Mouse (Mus musculus): ENCODE data around the gene Ugt1a6b. TPM values are rescaled to one million over a fixed set of nuclear protein-coding genes. Genes with fewer than 3 reads are reported as not detected.

Ugt1a6b gene
- polyA plus RNA-seq, 1 experiment from 2014 or later: not detected

DNA sequence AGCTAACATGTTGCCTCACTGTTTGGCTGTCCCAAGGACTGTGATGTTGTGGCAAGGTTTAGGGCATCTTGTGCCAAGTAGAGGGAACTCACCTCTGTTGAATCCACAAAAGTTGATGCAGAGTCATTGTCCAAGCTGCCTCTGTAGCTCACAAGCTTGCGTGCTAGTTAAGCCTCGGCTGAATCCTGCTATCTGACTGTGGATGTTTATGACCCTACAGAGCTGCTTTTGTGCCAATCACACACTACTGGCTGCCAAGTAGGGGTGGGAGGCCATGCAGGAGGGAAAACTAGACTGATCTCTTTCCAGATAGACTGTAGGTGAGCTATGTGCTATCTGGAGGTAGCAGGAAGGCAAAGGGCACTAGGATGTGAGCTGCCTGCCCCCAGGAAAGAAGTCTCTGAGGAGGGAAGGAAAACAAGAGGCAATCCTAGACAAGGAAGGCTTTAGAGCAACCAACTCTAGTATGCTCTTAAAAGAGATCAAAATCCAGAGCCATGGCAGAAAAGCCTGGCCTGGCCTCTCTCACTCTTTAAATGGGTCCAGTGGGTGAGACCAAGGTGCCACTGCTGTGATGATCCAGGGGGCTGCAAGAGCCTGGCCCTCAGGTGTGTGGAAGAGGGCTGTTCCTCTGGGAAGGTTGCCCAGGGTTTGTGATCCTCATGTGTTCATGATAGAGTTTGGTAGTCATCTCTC, 110.9 kb downstream of the Ugt1a6b start:
- Histone ChIP-seq H3K4me1 (replicated peaks; ENCODE audit: control insufficient read depth, insufficient read depth, low read length) (no peaks in the 10 kb centered on the region), H3K9me3 (ENCODE audit: control insufficient read depth, low read length) (peaks cover 53% of the 10 kb centered on the region), H3K27ac (ENCODE audit: low read depth) (no peak overlapping the region), H3K4me3 (ENCODE audit: low read depth, low read length) (no peak overlapping the region), H3K36me3 (ENCODE audit: control insufficient read depth, insufficient read depth, low read length) (no peaks in the 10 kb centered on the region), H3K4me2 (ENCODE audit: low read length) (no peak overlapping the region), H3K27me3 (replicated peaks; ENCODE audit: control insufficient read depth, insufficient read depth, low read length) (no peaks in the 10 kb centered on the region), H3K9ac (ENCODE audit: low read length) (no peak overlapping the region)
- 79% methylated on average over 2 of the region's 2 CpGs for WGBS
- DNase-seq (ENCODE audit: low spot score) (peak; percentile 62), ATAC-seq (replicated peaks; ENCODE audit: low FRiP score, low TSS enrichment, low read depth) (0 out of 2 replicates have a peak, but pooled peaks have one; percentile 7)

DNA sequence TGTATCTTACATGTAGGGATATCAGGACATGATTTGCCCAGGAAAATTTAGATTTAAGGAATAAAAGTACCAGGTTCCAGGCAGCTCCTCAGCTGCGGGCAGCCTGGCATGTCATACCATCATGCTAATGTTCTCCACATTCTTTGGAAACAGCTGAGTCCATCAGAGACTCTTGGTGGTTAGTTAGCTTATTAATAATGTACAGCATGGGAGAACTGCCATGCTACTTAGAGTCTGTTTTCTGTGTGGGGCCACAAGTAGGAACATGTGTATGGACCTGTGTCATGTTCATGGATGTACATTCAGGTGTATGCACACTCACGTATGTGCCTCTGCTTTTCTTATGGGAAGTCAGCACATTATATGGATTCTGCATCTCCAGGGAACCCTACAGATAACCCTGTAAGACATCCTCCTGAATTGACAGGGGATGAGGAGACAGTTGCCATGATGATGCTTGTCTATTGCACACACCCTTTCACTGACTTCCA, 111.5 kb downstream of the Ugt1a6b start:
- Histone ChIP-seq H3K36me3 (ENCODE audit: control insufficient read depth, insufficient read depth, low read length) (no peaks in the 10 kb centered on the region), H3K4me2 (ENCODE audit: low read length) (no peak overlapping the region), H3K9ac (ENCODE audit: low read length) (no peak overlapping the region), H3K4me3 (ENCODE audit: low read depth, low read length) (no peak overlapping the region), H3K27me3 (replicated peaks; ENCODE audit: control insufficient read depth, insufficient read depth, low read length) (no peaks in the 10 kb centered on the region), H3K4me1 (replicated peaks; ENCODE audit: control insufficient read depth, insufficient read depth, low read length) (no peaks in the 10 kb centered on the region), H3K27ac (ENCODE audit: low read depth) (no peak overlapping the region), H3K9me3 (ENCODE audit: control insufficient read depth, low read length) (peaks cover 53% of the 10 kb centered on the region)
- WGBS: 78% methylated on average over 2 of the region's 2 CpGs
- no peak for DNase-seq (ENCODE audit: low spot score)
- no peak for ATAC-seq (replicated peaks; ENCODE audit: low FRiP score, low TSS enrichment, low read depth)

DNA sequence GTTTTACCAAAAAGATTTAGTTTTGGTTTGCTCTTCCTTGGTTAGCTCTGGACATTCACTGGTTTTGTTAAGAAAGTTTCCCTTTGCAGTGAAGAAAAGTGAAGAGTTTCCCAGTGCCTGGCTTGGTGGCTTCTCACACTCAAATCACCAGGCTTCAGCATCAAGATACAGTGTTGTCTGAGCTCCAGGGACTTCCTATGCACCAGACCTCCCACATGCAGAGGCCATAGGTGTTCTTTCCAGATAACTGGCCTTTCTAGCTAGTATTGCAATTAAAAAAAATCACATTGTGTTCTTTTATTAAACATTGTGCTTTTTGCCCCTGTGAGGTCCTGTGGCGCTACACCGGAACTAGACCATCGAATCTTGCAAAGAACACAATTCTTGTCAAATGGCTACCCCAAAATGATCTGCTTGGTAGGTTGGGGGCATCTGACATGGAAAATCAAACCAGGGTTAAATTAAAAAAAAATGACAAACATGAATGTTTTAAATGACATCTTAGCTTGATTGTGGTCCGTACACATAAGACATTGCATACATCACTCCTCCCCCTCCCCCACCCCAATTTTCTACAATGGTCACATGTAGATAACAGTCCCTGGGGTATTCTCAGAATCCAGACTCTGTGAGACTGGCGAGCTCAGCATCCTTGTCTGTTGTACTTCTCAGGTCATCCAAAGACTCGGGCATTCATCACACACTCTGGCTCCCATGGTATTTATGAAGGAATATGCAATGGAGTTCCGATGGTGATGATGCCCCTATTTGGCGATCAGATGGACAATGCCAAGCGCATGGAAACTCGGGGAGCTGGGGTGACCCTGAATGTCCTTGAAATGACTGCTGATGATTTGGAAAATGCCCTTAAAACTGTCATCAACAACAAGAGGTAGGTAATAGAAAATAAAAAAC, 112.7 kb downstream of the Ugt1a6b start:
- DNase-seq (ENCODE audit: low spot score): no peak
- H3K4me2 ChIP-seq (ENCODE audit: low read length): no peak overlapping the region
- H3K36me3 ChIP-seq (ENCODE audit: control insufficient read depth, insufficient read depth, low read length): no peaks in the 10 kb centered on the region
- H3K27ac ChIP-seq (ENCODE audit: low read depth): no peak overlapping the region
- H3K9me3 ChIP-seq (ENCODE audit: control insufficient read depth, low read length): peaks cover 53% of the 10 kb centered on the region
- WGBS: 72% methylated on average over 10 of the region's 10 CpGs
- H3K4me1 ChIP-seq (replicated peaks; ENCODE audit: control insufficient read depth, insufficient read depth, low read length): no peaks in the 10 kb centered on the region
- H3K9ac ChIP-seq (ENCODE audit: low read length): no peak overlapping the region
- H3K27me3 ChIP-seq (replicated peaks; ENCODE audit: control insufficient read depth, insufficient read depth, low read length): no peaks in the 10 kb centered on the region
- no peak overlapping the region for H3K4me3 ChIP-seq (ENCODE audit: low read depth, low read length)
- no peak for ATAC-seq (replicated peaks; ENCODE audit: low FRiP score, low TSS enrichment, low read depth)

DNA sequence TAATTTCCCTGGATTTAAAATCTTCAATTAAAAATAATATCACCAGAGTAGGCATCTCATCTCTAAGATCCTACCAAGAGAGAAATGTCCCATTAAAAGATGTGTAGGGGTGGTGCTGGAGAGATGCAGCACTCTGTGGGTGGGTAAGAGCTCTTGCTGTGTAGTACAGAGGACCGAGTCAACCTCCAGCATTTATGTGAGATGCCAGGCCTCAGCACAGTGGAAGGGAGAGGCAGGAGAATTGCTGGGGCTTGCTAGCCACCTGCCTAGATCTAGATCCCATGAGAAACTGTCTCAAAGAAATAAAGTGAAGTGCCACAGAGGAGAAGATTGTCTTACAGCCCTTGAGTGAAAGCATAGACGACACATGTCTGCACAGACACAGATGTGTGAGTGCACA, 113.5 kb downstream of the Ugt1a6b start:
- no peaks in the 10 kb centered on the region for H3K36me3 ChIP-seq (ENCODE audit: control insufficient read depth, insufficient read depth, low read length)
- H3K4me1 ChIP-seq (replicated peaks; ENCODE audit: control insufficient read depth, insufficient read depth, low read length): no peaks in the 10 kb centered on the region
- WGBS: 61% methylated on average over 2 of the region's 2 CpGs
- no peak overlapping the region for H3K9ac ChIP-seq (ENCODE audit: low read length)
- H3K4me2 ChIP-seq (ENCODE audit: low read length): no peak overlapping the region
- H3K27ac ChIP-seq (ENCODE audit: low read depth): no peak overlapping the region
- DNase-seq (ENCODE audit: low spot score) (no peak), ATAC-seq (replicated peaks; ENCODE audit: low FRiP score, low TSS enrichment, low read depth) (no peak)
- H3K27me3 ChIP-seq (replicated peaks; ENCODE audit: control insufficient read depth, insufficient read depth, low read length): no peaks in the 10 kb centered on the region
- peaks cover 50% of the 10 kb centered on the region for H3K9me3 ChIP-seq (ENCODE audit: control insufficient read depth, low read length)
- H3K4me3 ChIP-seq (ENCODE audit: low read depth, low read length): no peak overlapping the region

DNA sequence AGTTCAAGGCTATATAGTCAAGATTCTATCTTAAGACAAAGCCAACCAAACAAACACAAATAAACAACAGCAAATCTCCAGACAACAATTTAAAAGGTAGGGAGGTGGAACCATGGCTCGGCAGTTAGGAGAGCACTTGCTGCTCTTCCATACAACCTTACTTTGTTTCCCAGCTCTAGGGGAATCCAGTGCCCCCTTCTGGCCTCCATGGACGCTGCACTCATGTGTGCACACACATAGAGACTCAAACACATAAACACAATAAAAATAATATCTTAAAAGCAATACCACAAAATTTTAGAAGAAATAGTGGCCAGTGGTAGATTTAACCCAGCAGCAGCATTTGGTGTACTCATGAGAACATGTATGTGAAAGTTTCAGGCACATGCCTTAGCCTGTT, 114.1 kb downstream of the Ugt1a6b start:
- Histone ChIP-seq H3K9ac (ENCODE audit: low read length) (no peak overlapping the region), H3K9me3 (ENCODE audit: control insufficient read depth, low read length) (peaks cover 47% of the 10 kb centered on the region), H3K4me1 (replicated peaks; ENCODE audit: control insufficient read depth, insufficient read depth, low read length) (no peaks in the 10 kb centered on the region), H3K27ac (ENCODE audit: low read depth) (no peak overlapping the region), H3K4me3 (ENCODE audit: low read depth, low read length) (no peak overlapping the region), H3K4me2 (ENCODE audit: low read length) (no peak overlapping the region), H3K27me3 (replicated peaks; ENCODE audit: control insufficient read depth, insufficient read depth, low read length) (no peaks in the 10 kb centered on the region), H3K36me3 (ENCODE audit: control insufficient read depth, insufficient read depth, low read length) (no peaks in the 10 kb centered on the region)
- no peak for ATAC-seq (replicated peaks; ENCODE audit: low FRiP score, low TSS enrichment, low read depth)
- 62% methylated on average over 2 of the region's 2 CpGs for WGBS
- DNase-seq (ENCODE audit: low spot score): no peak

DNA sequence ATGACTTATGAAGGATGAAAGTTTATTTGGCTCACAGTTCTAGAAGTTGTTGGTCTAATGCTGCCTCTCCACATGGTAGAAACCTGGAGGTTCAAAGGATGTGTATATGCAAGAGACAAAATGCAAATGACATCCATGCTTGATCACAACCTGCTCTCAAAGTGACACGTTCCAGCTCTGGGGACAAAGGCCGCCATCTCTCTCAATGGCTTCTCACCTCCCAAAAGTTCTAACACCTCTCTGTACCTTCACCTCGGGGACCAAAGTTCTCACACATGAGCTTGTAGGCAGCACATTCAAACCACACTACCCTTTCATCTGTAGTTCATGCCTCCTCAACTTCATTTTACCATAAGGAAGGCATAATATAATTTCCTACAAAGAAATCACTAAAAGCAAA, 114.5 kb downstream of the Ugt1a6b start:
- ATAC-seq (replicated peaks; ENCODE audit: low FRiP score, low TSS enrichment, low read depth) (no peak), DNase-seq (ENCODE audit: low spot score) (peak; percentile 52)
- WGBS: 40% methylated on average over 3 of the region's 3 CpGs
- Histone ChIP-seq H3K4me1 (replicated peaks; ENCODE audit: control insufficient read depth, insufficient read depth, low read length) (no peaks in the 10 kb centered on the region), H3K36me3 (ENCODE audit: control insufficient read depth, insufficient read depth, low read length) (no peaks in the 10 kb centered on the region), H3K4me2 (ENCODE audit: low read length) (no peak overlapping the region), H3K9me3 (ENCODE audit: control insufficient read depth, low read length) (peaks cover 44% of the 10 kb centered on the region), H3K4me3 (ENCODE audit: low read depth, low read length) (no peak overlapping the region), H3K27me3 (replicated peaks; ENCODE audit: control insufficient read depth, insufficient read depth, low read length) (no peaks in the 10 kb centered on the region), H3K27ac (ENCODE audit: low read depth) (no peak overlapping the region), H3K9ac (ENCODE audit: low read length) (no peak overlapping the region)

DNA sequence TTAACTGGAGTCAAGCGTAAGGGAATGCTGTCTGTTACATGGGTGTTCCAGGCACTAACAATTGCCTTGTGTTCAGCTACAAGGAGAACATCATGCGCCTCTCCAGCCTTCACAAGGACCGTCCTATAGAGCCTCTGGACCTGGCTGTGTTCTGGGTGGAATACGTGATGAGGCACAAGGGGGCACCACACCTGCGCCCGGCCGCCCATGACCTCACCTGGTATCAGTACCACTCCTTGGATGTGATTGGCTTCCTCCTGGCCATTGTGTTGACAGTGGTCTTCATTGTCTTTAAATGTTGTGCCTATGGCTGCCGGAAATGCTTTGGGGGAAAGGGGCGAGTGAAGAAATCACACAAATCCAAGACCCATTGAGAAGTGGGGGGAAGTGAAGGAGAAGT, 115.0 kb downstream of the Ugt1a6b start:
- Histone ChIP-seq H3K36me3 (ENCODE audit: control insufficient read depth, insufficient read depth, low read length) (no peaks in the 10 kb centered on the region), H3K9me3 (ENCODE audit: control insufficient read depth, low read length) (peaks cover 39% of the 10 kb centered on the region), H3K4me3 (ENCODE audit: low read depth, low read length) (no peak overlapping the region), H3K4me1 (replicated peaks; ENCODE audit: control insufficient read depth, insufficient read depth, low read length) (no peaks in the 10 kb centered on the region), H3K27me3 (replicated peaks; ENCODE audit: control insufficient read depth, insufficient read depth, low read length) (no peaks in the 10 kb centered on the region), H3K27ac (ENCODE audit: low read depth) (no peak overlapping the region), H3K4me2 (ENCODE audit: low read length) (no peak overlapping the region), H3K9ac (ENCODE audit: low read length) (no peak overlapping the region)
- 71% methylated on average over 9 of the region's 9 CpGs for WGBS
- DNase-seq (ENCODE audit: low spot score) (peak; percentile 57), ATAC-seq (replicated peaks; ENCODE audit: low FRiP score, low TSS enrichment, low read depth) (no peak)

DNA sequence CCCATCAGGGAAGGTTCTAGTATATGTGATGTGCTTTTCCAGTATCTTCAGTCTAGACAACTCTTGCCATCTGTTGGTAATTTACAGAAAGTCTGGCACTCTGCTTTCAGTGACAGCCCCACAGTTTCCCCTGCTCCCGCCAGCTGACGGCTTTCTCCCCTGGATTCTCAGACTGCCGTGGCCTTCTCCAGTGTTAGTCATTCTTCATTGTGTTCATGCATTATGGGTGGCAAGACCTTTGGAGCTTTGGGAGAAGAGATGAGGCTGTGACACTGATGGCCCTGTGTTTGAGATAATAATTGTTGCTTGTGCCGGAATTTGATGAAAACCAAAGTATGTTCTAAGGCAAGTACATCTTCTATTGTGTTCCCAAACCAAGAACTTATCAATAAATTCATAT, 115.5 kb downstream of the Ugt1a6b start:
- no peak overlapping the region for H3K4me2 ChIP-seq (ENCODE audit: low read length)
- peaks cover 34% of the 10 kb centered on the region for H3K9me3 ChIP-seq (ENCODE audit: control insufficient read depth, low read length)
- H3K27ac ChIP-seq (ENCODE audit: low read depth): no peak overlapping the region
- WGBS: 50% methylated on average over 4 of the region's 4 CpGs
- no peaks in the 10 kb centered on the region for H3K36me3 ChIP-seq (ENCODE audit: control insufficient read depth, insufficient read depth, low read length)
- no peaks in the 10 kb centered on the region for H3K27me3 ChIP-seq (replicated peaks; ENCODE audit: control insufficient read depth, insufficient read depth, low read length)
- no peak overlapping the region for H3K4me3 ChIP-seq (ENCODE audit: low read depth, low read length)
- no peak for ATAC-seq (replicated peaks; ENCODE audit: low FRiP score, low TSS enrichment, low read depth)
- no peaks in the 10 kb centered on the region for H3K4me1 ChIP-seq (replicated peaks; ENCODE audit: control insufficient read depth, insufficient read depth, low read length)
- peak; percentile 50 for DNase-seq (ENCODE audit: low spot score)
- no peak overlapping the region for H3K9ac ChIP-seq (ENCODE audit: low read length)

Data from intestine, embryonic 14.5 days (tissue).